Mouse (Mus musculus) CH12F3 (cell line): ENCODE measurements around the gene Itih5.

Experiments
- in situ Hi-C: fragments of 300-500 bp; cut with MboI; formaldehyde crosslinking; loops from 2 replicates; pipeline ENCODE4 v1.14.3; 2020; ENCODE audit warnings: low sequenced_read_pairs

The Itih5 gene

DNA sequence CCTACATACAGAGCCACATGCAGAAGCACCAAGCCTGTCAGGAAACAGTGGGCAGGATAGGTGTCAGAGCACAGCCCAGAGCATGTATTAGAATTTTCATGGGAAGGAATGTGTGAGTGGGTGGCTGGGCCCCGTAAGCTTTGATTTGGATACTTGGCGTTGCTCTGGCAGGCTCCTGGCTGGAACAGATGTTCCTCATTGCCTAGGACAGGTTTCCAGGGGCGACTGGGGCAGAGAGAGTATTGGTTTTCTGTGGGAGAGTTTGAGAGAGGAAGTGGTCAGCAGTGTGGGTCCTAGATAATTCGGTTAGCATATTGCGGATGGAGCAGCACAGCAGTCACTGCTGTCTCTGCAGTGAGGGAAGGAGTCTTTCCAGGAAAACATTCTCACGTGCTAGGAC, 13.3 kb downstream of the Itih5 start:
- in situ Hi-C loops: no loop called here

DNA sequence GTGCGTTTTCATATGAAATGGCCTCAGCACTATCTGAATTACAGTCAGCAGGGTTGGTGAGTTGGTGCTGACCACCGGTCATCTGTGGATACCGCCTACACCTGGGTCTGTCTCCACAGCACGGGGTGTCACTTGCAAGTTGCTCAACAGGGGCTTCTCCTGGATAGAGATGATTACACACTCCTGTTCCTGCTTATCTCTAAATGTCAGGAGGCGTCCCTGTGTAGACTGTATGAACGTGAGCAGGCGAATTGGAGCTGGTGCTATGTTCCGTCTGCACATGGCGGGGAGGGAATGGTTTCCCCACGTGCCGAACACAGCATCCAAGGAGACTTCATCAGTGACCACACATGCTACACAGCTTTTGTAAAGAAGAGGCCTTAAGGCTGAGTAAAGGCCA, 13.9 kb downstream of the Itih5 start:
- in situ Hi-C loops: no loop called here

DNA sequence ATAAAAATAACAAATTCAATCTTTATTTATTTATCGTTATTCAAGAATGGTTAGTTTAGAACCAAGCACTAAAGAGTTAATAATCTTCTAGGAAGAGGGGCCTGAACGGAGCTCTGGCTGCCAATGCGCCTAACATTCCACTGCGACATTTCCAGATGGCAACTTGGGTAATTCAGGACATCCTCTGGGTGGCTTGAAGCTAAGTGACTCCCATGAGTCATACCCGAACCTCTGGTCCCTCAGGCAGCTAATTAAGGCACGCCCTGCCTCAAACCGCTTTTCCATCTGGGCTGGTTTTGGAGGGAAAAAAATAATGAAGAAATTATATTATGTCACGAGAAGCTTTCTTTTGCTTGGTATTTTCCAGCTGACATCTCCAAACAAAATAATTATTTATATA, 14.6 kb downstream of the Itih5 start:
- in situ Hi-C loops: no loop called here

DNA sequence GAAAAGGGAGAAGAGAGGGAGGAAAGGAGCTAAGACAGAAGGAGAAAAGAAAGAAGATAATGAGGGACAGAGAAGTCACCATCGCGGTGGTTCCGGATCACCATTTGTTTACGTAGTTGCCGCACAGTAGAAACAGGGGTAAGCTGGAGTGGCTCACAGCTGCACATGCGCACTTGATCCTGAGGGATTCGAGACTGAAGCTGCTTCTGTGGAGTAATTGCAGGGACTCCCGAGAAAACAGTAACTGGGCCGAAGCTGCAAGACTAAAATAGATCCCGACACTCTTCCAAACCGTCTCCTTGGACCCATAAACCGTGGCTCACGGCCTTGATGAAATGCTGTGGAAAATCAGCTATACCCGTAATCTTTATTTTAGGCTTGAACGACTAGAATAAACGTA, 16.6 kb downstream of the Itih5 start:
- in situ Hi-C loops: no loop called here

DNA sequence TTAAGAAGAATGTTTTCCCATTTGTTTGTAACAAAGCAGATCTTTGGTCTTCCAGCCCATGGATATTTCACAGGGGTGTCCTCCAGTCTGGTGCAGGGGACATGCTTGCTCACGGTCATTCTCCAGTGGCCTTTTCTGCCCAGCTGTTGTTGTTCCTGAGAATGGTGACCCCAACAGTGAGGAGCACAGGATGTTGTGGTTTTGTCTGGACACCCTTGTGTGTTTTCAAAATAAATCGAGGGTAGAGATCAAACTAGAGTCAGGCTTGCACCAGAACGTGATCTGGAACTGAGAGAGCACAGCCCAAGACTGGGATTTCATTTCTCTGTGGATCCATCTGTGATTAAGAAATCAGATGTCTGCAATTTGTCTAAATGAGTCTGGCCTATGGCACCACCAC, 40.2 kb downstream of the Itih5 start:
- in situ Hi-C loops: no loop called here

DNA sequence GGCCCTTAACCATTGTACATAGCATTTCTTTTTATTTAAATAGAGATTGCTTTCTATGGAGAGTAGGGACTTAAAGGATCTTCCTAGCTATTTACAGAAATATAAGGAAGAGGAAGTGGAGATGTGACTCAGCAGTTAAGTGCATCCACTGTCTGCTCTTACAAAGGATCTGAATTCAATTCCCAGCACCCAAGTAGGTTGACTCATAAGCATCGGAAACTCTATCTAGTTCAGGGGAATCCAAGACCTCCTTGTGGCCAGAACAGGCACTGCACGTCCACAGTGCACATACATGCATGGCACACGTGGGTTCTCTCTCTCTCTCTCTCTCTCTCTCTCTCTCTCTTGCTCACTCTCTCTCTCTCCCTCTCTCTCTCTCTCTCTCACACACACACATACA, 41.8 kb downstream of the Itih5 start:
- in situ Hi-C loops: no loop called here

DNA sequence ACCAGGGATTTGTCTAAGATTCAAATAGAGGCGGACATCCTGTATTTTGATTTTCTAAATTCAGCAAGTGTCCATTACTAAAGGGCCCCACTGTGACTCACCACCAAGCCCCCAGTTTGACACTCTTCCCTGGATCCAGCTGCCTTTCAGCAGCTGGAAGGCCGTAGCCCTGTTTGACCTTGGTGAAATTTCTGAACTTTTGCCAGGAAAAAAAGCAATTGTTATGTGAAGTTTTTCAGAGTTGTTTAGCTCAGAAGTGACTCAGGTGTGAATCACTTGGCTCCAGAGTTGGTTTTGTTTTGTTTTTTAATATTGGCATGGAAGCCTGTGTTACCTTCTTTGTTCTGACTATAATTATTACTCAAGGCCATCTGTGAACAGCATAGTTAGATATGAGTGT, 46.0 kb downstream of the Itih5 start:
- in situ Hi-C loops: no loop called here

DNA sequence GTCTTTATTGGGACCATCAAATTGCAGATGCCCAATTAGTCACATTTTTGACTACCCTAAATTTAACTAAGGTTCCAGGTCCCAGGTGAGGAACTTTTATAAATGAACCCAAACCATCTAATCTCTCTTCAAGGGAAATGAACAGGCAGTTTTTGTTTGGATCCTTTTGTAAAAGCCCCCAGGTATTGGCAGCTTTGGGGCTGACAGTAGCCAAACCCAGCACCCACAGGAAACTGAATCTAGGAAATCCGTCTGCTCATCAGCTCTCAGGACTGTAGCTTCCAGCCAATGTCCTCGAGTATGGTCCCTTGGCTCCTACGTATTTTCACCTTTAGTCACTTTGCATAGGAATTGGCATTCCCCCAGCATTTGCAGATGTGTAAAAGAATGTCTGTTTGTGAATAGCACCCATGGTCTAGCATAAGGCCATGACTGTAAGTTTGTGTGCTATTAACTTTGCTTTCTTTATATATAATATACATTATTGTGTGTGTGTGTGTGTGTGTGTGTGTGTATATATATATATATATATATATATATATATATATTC, 47.4 kb downstream of the Itih5 start:
- in situ Hi-C loops: no loop called here

DNA sequence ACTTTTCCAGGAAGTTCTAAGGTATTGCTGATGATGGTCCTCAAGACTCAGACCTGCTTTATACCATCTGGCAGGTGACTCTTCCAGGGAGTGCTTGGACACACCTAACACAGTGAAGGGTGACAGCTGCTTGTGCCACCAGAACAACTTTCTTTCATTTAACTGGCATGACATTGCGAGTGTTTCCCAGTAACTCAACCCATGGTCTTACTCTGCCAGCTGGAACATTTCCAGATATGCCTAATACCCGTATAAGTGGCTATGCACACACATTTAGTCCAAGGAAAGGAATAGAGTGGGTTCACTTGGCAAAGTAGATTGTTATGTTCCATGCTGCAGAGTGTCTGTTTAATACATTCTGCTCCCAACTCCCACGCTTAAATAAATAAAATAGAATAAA, 50.9 kb downstream of the Itih5 start:
- in situ Hi-C loops: no loop called here

DNA sequence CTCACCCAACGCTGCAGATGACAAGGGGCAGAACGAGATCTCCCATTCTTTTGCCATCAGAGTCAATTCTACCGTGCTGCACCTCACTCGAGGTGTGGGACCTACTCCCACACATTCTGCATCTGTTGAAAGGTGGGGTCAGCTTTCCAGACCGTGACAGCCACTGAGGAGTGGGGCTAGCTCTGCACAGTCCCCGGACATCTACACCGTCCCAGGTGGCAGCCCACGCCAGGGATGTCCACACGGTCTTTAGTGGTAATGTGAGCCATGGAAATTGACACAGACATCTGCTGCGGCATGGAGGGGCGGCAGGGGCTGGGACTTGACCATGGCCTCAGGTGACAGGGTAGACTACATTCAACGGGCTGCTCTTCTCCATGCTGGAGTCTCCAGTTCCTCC, 60.1 kb downstream of the Itih5 start:
- in situ Hi-C loops: no loop called here

DNA sequence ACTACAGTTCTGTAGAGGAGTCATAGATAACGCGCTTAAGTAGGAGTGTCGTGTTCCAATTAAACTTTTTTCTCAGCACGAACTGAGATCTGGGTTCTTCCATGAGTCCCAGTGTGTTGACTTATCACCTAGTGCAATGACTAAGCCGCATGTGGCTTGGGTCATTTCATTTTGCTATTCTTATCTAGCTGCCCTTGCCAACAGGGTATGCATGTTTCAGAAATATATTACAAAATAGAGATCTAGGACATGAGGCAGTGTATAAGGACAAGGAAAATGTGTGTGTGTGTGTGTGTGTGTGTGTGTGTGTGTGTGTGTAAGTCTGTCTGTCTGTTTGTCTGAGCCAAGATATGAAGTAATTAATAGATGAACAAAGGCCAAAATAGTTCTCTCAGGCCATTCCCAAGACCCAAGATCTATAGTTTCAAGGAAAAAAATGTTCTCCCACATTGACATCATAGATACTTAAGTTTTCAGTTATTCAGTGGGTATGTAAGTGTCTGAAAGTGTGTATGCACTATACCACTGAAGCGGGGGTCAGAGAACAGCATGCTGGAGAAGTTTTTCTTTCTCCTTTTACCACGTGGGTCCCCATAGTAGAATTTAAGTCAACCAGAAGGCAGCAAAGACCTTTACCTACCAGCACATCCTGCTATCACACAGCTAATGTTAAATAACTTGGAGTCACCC, 62.6 kb downstream of the Itih5 start:
- in situ Hi-C loops: no loop called here

DNA sequence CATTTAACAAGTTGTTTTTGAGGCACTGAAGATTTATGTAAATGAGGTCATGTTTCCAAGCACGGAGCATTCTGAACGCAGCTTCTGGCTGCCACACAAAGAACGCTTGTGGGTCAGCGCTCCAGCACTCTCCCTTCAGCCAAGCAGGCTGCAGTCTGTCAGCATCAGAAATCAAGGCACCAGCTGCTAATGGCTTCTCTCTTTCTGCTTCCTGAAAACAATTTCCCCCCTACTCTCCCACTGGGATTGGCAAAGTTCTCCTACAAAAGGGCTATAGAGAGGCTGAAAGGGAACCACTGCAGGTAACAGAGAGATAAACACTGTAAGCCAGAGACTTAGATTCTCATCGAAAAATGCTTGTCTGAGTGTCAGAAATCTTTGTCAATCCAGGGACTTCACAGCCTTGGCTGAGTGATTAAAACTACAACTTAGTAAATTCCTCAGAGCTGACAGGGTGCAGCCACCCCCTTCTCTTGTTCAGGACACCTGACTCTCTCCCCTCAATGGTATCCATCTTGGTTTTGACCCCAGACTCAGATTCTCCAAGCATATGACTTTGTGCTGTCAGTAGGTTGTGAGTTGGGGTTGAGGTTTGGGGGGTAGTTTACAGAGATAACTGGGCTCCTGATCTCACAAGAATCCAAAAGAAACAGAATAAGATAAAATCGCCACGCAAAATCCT, 63.3 kb downstream of the Itih5 start:
- in situ Hi-C loops: no loop called here

DNA sequence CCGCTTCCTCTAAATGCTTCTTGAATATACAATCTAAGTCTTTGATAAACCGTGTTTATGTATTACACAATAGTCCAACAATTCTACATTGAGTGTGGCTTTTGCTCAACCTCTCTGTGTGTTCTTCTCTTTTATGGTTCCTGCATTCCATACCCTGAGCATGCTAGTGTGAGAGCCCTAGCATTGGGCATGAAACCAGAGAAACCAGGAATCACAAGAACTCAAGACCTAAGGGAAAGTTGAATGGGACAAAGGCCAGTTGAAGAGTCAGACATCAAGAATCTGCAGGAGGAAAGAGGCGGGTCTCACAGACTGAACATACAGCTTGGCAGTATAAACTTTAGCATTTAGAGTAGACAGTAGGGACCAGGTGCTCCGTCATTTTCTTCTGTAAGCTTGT, 68.5 kb downstream of the Itih5 start:
- in situ Hi-C loops: no loop called here

DNA sequence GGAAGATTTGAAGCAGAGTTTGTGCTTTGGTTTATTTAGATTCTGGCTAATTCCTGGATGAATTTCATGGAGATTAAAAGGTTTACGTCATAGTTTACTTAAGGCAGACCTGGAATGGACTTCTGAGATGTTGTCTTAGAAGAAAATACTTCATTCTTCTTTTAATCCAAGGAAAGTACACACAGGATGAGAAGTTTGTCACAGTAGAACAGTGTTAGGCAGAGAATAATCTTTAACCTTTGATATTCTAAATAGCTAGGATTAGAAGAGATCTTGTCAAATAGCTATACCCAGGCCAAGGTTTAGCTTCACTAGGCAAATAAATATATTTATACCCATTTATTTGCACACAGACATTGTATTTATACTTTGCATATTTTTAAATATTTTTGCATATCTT, 73.5 kb downstream of the Itih5 start:
- in situ Hi-C loops: no loop called here

DNA sequence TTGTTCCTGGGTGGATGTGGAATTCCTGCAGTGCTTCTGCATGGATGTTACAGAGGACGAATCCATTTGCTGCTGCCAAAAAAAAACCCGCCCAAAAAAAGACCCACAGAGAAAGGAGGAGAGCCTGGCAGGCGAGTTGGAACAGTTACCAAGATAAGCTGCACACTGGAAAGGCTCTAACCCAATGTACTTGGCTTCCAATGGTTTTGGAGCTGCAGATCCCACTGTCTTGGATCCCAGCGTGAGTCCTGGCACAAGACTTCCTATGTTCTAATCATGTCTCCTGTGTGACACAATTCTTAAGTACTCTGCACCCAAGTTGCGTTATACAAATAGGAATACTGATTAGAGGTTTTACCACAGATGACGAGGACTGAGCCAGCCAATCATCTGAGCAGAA, 78.6 kb downstream of the Itih5 start:
- in situ Hi-C loops: no loop called here

DNA sequence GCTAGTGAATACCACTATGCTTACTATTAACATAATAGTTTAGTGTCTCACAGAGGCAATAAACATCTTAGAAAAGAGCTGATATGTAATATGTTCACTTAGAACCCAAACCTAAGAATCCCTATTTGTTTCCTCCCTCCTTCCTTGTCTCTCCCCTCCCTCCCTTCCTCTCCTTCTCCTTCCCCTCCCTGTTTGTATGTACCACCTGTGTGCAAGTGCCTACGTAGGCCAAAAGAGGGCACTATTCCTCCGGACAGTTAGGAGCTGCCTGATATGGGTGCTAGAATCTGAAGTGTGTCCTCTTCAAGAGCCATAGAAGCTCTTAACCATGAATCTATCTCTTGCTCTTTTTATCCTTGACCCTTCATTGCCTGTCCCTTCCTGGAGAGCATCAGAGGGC, 83.2 kb downstream of the Itih5 start:
- in situ Hi-C loops: no loop called here

DNA sequence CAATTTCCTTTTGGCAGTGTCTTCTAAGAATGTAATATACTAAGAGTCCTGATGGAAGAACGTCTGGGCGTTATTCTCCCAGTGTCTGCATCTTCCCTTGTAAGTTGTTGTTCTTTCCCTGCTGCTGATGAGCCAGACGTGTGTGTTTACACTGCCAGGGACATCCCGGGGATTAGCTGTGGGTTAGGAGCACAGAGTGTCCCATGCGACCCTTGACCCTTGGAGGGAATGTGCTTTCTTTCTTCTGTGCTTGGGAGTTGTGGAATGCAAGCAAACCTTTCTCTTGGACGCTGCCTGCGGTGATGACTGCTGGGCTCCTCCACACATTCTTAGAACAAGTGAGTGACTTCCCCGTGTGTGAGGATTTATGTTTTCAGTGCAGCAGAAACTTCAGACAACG, 89.6 kb downstream of the Itih5 start:
- in situ Hi-C loops: no loop called here

DNA sequence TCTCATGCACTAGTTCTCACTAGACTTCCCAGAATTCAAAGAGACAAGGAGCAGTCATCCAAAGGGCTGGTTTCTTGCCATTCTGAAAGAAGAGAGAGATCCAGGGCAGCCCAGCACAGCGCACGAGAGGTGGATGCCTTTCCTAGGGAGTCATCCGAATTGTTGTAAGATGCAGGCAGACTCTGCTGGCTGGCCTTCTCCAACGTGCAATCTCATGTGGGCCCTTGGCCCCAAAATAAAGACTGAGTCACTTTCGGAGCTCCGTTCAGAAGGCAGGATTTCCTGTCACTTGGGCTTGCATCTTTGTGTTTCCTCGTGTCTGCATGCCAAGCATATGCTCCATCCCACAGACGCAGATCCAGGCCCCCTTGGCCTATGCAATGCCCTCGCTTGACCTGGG, 97.1 kb downstream of the Itih5 start:
- in situ Hi-C loops: no loop called here

DNA sequence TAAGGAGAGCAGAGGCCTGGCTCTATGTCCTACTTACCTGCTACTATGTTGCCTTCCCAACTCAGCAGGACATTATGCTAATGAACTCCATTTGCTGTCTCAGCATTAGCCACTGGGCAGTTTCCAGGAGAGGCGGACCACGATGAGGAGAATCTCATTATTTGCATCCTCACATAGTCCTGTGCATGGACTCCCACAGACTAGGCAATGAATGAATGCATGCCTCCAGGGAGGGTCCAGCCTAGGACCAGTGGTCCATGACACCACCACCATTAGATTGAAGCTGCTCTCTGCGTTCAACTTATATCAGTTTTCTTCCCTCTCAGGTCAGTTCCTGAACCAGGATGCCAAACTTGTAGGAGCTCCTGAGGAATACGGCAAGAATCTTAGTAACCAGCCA, 97.6 kb downstream of the Itih5 start:
- in situ Hi-C loops: no loop called here

DNA sequence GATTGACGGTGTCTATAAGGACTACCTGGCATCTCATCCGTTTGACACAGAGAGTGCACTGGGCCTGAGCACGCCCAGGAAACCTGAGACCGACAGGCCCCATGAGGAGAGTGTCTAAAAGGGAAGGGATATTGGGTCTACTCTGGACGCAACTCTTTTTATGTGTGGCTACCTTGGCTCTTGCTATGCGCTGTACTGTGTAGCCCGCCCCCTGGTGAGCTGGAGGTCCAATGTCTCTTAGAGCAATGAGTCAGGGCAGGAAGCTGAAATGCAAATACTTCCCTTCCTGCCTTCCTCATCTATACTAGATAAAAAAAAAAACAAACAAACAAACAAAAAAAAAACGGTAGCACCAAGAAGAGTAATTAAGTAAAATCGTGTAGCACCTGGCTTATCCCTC, 98.1 kb downstream of the Itih5 start:
- in situ Hi-C loops: no loop called here

DNA sequence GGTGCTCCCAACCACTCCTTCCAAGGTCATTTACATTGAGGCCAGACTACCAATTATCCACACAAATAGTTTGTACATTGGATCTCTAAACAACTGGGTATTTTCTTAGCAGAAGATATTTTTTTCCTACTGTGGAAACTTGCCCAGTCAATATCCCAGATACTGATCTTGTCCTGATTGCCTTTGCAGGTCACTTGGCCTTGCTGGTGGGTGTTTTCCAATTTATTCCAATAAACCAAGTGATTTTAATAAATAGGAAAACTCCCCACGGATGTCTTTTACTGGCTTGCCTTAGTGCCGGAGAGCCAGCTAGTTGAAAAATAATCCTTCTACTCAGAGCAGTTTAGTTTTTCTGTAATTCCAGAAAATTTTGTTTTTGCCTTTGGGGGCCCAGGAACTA, 98.6 kb downstream of the Itih5 start:
- in situ Hi-C loops: no loop called here

DNA sequence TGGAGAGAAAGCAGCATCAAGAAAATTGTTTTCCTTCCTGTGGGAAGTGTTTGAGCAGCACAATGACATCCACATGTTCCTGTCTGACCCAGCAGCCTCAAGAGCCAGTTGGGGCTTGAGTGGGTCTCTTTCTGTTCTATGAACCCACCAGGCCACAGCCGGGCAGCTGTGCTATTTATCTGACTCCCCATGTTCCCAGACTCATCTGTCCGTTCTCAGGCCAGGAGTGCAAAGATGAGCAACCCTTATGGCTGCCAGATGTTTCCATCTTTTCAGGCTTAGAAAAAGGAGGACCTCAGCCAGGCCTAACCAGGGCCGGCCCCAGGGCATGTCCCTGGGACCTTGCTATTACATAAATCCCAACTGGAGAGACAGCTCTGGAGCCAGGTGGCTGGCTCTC, 100.0 kb downstream of the Itih5 start:
- in situ Hi-C loops: no loop called here

DNA sequence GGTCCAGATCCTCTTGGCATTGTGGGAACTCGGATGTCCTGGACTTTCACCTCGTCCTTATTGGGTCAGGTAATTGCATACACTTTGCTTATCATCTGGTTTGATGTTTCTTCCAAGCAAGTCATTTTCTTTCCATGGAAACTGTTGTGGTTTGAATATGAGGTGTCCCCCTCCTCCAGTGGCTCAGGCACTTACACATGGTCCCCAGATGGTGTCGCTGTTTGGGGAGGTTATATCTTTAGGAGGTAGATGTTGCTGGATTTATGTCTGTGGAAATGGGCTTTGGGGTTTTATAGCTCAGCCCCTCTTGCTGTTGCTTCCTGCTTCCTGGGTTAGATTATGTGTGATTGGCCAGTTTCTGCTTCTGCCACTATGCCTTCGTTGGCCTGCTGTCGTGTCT, 103.6 kb downstream of the Itih5 start:
- in situ Hi-C loops: no loop called here
